Mouse (Mus musculus) gastrocnemius, postnatal 10 days (tissue): Measurements from ENCODE around the gene Mcm5. TPM values are rescaled to one million over a fixed set of nuclear protein-coding genes. Genes with fewer than 3 reads are reported as not detected.

Experiments
- DNase-seq: peaks from one replicate; pipeline ENCODE4 v3.0.0; 2021; ENCODE audit warnings: mixed read lengths
- long read RNA-seq, 2 experiments: library from polyadenylated mRNA; stranded (forward); transcript quantifications; one replicate each; pipeline ENCODE4 v2.0.0; 2021
- total RNA-seq, 2 experiments: library from RNA; stranded (reverse); gene quantifications; 2 replicates each; pipeline ENCODE4 v1.2.3; 2021

Gene Mcm5
- 10 to 100 TPM; 11.9 to 15.5 TPM for total RNA-seq
- long read RNA-seq, experiment 1, transcript Mcm5-205 (16 exons, 2,653 nt) = major isoform, 15 of 39 reads
- long read RNA-seq, experiment 1, transcript Mcm5-201 (17 exons, 3,381 nt) = minor isoform, 12 of 39 reads
- long read RNA-seq, experiment 1, transcript Mcm5-203 (17 exons, 2,604 nt) = minor isoform, 7 of 39 reads
- long read RNA-seq, experiment 1, partial matches to known transcripts = 3 of 39 reads
- long read RNA-seq, experiment 1, other reads (novel, unspliced or antisense) = 2 of 39 reads
- long read RNA-seq, experiment 2, transcript Mcm5-205 (16 exons, 2,653 nt) = minor isoform, 5 of 17 reads
- long read RNA-seq, experiment 2, transcript Mcm5-201 (17 exons, 3,381 nt) = major isoform, 7 of 17 reads
- long read RNA-seq, experiment 2, partial matches to known transcripts = 1 of 17 reads
- long read RNA-seq, experiment 2, other reads (novel, unspliced or antisense) = 1 of 17 reads

DNA sequence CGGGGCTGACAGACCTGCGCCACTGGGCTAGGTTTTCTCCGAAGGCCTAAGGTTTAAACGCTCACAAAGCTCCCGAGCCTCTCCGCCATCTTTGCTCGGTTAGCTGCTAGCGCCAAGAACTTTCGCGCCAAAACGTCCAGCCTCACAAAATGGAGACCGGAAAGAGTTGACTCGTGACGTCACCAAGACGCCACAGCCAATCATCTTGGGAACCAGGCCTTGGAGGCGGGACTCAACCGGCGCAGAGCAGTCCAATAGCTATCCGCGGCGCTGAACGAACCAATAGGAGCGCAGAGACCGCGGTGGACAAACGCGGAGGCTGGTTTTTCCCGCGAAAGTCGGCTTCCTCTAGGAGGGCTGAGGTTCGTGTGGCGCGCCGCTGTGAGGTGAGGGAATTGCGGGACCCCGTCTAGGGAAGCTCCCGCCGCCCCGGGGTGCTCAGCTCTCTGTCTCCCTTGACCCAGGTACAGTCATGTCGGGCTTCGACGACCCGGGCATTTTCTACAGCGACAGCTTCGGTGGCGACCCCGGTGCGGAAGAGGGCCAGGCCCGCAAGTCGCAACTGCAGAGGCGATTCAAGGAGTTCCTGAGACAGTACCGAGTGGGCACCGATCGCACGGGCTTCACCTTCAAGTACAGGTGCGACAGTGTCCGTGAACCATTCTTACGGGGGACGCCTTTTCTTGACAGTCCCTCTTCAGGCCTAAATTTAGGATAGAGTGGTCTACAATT is at the start of gene Mcm5:
TSS of gene Mcm5 (plus strand) at position 334 of the 732 bp plus-strand sequence.
- DNase-seq = peak; percentile 98

DNA sequence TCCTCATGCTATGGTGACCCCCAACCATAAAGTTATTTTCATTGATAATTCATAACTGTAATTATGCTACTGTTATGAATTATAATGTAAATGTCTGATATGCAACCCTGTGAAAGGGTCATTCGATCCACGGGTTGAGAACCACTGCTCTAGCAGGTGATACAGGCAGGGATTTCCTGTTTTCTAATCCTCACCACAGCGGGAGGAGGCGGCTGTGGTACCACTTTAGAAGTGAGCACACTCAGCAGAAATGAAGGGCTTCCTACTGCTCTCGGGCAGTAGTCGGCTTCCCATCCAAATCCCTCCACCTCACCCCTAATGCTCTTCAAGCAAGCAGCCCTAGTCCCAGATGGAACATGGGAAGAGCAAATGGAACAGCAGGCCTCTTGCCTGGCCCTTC is 49.3 kb upstream of the Mcm5 start:
- no peak for DNase-seq

DNA sequence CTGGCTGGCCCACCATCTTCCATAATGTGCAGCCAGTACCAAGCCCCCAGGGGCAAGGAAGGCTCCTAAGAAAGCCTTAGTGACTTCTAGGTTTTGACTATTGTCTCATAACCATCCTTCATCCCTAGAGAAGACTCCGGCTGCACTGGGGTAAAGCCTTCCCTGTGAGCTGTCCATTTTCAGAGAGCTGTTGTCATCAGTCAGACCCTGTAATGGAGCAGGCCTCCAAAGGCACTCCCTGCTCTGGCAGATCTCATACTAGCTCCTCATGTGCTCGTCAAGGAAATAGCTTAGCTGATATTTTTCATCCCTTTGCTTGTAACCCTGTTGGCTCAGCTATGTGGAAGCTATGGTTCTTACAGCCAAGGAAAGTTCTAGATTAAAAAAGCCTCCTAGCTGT is 48.6 kb upstream of the Mcm5 start:
- no peak for DNase-seq

DNA sequence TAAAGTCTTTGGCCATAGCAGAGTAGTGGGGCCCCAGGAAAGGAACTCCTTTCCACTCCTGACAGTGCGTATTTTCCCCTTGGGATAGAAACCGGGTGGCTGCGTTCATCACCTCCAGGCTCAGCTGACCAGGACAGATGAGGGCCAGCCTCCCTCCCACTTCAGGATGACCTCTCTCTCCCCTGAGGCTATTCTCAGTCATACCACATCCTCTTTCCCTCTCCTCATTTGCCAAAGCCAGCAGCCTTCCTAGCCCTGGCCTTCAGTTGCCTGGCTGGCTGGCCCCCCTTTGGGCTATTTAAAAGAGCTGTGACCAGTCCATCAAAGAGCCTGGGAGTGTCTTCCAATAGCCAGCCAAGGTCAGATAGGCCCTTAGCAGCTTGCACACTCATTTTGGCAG is 46.1 kb upstream of the Mcm5 start:
- DNase-seq = peak; percentile 20

DNA sequence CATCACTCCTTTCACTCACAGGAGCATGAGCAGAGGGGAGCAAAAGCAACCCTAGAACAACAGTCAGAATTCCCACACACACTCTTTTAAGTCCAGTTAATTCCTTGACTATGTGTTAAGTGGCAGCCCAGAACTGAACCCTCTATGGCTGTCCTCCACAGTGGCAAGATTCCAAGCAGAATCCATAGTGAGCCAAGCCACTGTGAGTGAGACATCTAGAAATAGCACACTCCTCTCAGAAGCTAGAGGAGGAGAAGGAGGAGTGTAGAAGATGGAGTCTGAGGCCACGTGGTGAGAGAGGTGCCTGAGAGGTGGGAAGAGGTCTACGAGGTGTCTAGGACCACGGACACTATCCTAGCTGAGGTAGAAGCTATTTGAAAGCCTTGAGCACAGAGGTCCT is 44.6 kb upstream of the Mcm5 start:
- no peak for DNase-seq

DNA sequence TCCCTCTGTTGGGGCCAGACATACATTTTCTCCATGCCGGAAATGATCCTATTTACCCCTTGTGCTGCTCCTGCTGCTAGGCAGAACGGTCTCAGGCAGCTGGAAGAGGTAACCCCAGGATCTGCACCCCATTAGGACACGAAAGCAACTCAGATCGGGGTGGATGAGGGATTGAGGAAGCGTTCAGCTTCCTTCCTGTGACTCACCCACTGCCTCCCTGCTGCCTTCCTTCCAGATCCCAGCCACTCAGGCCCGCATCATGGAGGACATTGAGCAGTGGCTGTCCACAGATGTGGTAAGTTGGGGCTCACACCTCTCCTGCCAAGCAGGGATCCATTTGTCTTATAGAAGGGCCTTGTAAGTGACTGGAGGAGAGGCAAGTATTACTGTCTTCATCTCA is 42.1 kb upstream of the Mcm5 start:
- DNase-seq = no peak

DNA sequence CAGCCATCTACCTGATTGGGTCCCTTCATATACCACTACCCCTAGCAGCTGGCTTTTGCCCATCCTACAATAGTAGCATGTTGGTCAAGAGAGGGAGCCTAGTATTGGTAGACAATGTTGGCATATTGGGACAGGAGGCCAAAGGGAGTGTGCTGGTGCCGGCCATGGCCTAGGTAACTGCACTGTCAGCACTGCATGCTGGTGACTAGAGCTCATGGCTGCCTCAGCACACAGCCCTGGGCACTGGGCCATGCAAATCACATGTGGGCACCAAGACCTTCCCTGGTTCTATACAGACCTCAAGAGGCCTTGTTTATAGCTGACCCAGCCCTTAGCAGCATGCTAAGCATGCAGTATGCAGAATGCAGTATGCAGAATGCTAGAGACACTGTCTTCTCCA is 39.1 kb upstream of the Mcm5 start:
- no peak for DNase-seq

DNA sequence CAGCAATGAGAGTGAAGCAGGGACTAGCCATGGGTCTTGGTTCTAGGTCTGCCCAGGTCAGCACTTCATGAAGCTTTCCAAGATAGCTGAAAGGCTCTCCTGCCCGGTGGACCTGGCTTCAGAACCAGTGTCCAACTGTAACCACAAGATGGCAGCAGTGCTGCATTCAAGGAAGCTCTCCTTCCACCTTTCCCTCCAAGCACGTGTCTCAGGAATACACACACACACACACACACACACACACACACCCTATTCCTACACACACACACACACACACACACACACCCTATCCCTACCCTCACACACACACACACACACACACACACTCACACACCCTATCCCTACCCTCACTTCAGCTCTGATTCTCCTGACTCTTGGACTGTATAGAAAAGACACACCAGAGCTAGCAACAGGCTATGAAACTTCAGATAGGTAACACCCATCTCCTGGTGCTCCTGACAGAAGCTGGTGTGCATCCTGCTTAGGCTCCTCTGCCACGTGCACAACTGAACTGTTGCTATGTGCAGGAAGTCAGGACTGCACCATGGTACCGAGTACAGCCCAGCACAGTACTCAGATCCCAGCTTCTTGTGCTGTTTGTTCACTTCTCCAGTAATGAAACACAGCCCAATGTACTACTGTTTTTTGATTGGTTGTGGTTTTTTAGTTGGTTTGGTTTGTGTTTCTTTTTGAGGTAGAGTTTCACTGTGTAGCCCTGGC is 37.6 kb upstream of the Mcm5 start:
- DNase-seq = peak; percentile 76

DNA sequence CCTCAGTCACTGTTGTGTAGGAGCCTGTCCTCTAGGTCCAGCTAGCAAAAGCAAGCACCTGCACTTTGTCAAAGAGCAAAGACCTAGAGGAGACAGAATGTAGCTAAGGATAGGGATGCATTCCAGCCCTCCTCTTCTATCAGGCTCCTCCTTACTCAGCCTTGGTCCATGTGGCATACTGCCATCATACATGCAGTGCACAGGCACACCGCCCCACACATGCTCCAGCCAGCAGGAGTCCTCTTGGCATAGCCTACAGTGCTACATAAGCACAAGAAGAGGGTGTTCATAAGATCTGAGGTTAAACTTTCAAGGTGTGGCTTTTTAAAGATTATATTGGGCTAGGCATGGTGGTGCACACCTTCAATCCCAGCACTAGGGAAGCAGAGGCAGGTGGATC is 34.5 kb upstream of the Mcm5 start:
- DNase-seq = no peak

DNA sequence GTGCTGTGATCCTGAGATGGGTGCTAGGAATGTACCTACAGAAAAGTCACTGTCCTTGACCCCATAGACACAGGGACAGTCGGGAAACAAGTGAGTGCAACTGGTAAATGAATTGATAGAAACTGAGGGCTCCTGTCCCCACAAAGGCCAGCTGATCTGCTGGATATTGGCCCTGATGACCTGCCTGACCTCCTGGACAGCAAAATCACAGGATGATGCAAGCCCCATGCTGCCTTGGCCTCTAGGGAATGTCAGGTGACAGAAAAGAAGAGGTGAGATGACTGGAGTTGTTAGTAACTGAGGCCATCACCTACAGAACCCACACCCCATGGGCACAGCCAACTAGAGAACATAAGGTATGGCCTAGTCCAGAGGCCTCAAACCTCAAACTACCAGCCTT is 31.2 kb upstream of the Mcm5 start:
- DNase-seq = no peak

DNA sequence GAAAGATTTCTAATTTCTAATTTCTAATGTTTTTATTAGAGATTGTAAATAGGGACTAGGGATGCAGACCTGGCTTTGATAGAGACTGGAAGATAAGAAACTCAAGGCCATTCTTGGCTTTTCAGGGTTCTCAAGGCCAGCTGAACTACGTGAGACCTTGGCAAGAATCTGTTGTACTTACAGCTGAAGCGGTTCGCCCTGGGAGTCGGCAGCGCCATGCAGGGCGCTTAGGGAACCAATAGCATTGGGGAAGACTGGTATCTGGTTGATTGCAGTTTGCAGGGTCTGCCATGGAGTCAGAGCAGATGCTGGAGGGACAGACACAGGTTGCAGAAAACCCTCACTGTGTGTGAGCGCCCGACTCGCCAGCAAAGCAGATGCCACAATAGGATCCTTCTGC is 30.5 kb upstream of the Mcm5 start:
- DNase-seq = no peak

DNA sequence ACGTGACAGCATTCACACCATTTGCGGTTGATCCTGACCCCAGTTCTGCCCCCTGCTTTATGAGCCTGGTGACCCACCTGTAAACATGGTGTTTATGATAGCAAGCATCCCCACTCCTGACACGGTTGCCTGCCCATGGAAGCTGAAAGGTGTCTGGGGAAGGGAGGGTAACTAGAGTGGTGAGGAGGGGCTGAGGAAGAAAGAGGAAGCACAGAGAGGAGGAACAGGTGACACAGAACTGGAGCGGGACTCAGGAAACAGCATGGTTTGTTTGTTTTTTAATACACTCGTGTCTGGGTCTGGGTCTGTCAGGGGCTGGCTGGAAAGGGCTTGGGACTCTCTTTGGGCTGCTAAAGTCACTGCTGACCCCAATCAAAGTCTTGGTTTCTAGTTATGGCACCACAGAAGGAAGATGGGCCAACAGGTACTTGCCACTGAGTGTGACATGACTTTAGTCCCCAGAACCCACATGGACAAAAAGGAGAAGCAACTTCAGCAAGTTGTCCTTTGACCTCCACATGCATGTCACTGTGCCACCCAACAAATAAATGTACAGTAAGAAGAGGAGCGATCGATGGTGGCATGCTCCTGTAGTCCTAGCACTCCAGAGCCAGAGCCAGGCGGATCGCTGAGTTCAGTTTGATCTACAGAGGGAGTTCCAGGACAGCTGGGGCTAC is 27.9 kb upstream of the Mcm5 start:
- no peak for DNase-seq

DNA sequence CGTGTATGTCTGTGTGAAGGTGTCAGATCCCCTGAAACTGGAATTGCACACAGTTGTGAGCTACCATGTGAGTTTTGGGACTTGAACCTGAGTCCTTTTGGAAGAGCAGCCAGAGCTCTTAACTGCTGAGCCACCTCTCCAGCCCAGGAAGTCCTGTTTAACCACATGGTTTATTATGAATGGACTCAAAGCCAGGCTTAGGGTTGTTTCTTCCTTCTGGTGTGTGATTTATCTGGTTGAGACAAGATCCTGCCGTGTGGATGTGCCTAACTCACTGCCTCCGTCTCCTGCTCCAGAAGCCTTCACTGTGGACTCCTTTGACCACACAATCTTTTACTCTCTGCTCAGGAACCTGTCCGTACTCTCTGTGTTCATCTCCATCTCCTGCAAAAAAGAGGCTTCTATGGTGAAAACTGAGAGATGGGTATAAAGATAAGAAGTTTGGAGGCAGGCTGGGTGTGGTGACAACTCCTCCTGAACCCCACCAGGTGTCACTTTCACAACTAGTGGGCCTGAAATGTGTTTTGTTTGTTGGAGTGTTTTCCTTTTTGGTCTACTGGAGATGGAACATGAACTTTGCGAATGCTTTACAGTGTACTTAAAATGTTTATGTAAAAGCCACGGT is 27.1 kb upstream of the Mcm5 start:
- no peak for DNase-seq

DNA sequence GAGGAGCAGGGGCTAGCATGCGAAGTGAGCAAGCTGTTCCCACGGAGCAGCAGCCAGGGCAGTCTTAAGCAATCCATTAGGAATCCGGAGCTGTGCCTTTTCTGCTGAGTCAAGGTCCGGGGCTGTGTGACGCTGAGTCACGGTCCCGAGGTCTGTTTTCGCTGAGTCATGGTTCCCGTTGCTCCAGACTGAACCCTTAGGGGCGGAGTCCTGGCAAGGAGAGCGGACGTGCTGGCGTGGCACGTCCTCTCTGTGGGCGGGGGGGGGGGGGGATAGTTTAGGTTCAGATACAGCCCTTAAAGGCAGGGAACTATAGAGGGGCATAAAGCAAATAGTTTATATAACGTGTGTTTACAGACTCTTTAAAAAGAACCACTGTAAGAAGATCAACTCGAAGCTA is 25.5 kb upstream of the Mcm5 start:
- peak; percentile 94 for DNase-seq

DNA sequence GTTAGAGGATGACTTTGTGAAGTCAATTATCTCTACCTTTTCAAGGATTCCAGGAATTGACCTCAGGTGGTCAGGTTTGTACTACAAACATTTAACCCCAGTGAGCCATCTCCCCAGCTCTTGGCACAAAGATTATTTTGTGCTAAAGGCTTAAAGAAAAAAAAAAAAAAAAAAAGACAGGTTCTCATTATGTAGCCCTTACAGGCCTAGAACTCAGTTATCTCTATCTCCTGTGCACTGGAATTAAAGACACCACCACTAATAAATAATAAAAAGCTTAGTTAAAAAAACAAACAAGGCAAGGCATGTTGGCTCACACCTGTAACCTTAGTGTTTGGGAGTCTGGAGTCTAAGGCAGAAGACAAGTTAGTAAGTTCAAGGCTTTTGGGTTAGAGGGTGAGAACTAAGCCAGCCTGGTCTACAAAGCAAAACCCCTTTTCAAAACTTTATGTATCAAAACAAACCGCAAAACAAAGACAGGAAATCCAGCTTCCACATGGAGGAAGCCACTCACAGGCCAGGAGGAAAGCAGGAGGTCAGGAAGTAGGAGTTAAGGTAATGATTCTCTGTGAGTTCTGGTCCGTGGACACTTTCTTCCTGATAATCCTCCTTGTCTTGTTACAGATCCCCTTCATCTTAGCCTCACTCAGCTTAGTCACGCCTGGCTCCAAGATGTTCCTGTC is 24.8 kb upstream of the Mcm5 start:
- DNase-seq = no peak

DNA sequence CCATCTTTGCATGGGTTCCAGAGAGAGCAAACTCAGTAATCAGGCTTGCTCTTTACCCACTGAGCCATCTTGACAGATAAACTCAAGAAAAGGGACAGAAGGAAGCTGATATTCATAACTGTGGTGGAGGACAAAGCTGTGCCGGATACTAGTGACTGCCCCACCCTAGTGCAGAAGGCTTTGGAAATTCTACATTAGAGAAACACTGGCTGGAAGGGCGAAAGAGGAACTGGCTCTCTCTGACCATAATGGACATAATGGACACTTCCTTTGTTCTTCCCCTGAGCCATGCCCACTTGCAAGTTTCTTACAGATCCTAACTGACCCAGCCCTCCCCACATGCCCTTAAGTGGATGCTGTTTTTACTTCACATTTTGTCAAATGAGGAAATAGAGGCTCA is 23.4 kb upstream of the Mcm5 start:
- DNase-seq = no peak

DNA sequence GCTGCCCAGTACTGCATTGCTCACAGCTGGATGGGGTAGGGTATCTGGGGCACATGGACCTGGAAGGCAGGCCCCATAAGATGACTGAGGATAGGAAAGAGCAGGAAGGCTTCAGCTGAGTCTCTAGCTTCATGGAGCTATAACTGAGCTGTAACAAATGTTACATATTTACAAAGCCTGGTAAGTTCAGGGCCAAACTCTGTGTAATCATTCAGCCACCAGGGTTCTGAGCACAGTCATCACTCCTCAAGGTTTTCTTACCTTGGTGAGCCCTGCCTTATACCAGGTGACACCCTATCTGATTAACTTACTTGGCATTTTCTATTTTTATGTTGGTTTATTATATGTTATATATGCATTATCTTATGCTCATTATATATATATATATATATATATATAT is 22.2 kb upstream of the Mcm5 start:
- DNase-seq = no peak

DNA sequence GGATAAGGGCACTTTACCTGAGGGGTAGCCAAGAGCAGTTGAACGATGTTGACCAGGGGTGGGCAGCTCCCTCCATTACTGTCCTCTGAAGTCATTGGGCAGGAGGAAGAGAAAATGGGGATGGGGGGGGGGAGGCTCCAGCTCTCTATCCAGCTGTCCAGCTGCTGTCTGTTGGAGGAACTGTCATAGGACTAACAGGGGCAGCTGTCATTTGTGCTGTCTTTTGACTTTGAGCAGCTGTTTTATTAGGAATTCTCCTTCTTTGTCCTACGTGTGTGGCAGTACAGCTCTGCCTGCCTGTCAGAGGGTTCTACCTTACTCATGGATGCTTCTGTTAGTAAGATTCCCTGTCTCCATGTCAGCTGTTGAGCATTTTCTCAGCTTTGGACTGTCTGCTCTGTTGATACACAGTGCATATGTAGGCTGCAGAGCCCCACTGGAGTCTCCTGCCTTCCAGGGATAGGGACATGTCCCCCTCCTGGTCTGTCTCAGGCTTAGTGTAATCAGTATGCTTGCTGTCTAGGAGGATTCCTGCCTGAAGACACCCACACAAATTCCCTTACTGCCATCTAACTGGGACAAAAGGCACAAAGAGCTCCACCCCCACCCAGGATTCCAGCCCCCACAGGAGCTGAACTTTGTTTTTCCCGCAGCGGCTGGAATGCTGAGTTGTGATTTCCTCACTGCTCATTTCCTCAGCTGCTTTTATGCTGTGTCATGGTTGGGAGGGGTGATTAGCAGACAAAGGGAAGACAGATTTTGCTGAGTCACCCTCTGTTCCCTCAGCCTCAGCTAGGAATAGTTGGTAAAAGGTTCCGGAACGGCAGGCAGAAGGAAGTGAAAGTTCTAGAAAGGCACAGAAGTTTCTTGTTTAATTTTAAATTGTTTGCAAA is 20.1 kb upstream of the Mcm5 start:
- DNase-seq = peak; percentile 52

DNA sequence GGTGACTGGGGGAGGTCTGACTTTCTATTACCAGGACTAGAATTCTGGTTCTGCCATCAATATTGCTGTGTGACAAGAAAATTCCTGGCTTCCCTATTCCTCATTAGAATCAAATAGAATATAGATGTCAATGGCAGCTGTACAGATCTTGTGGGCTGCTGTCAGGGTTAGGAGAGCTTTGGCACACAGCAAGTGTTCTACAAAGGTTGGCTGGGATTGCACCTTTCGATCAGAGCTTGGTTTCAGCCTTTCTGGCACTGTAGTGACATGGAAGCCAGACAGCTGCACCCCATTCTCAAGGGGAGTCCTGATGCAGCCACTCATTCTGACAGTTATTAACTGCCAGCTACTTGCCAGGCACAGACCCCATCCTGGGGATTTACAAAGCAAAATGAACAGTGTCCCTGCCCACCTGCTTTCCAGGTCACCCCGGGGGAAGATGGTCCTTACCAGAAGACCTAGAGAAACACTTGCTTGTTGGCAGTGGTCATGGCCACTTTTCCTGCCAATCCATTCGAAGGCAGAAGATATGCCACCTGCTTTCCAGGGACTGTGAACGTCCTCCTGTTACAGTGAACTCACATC is 18.5 kb upstream of the Mcm5 start:
- no peak for DNase-seq
